ENCODE assay signal across 15 mouse cellular contexts in the genomic region with DNA sequence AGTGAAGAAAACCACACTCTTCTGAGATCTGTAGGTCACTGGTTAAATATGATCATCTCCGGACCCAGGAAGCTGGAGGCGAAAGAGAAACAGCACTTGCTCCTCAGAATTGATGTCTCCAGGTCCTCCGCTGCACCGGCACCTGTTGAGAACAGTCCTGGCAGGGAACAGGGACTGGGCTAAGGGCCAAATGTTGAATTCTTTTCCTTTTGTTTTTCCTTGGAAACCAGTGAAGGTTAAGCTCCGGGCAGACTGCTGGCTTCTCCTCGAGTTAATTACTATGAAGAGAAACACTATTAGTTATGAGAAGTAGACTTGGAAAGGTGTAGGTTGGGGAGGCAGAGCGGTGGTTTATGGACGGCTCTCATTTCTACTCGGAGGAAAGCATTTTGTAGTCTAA.
DNase-seq lines count a peak whose midpoint lies in the region; ATAC-seq lines count a peak whose summit lies in the region.
"Had no signal": no experiment of that assay in that cellular context is flagged by ENCODE, and none has a peak within 500 bp of the region (broad histone marks: within the 10 kb centered on the region; RNA-seq: fewer than 3 reads in every experiment).

No protein-coding gene starts in this region.

- WGBS in lung, embryonic 15.5 days, result 42% methylated on average over 9 of the region's 9 CpGs

- intact Hi-C loops in heart, postnatal 25 days (cut with DNase I), result no loop called here

- H3K4me2 ChIP-seq in lung, embryonic 15.5 days, result no peak overlapping the region

- DNase-seq in heart, adult 11 months, result peak; percentile 53
- no peak for DNase-seq in heart, postnatal 25 days (ENCODE audit: low spot score)
- no peak for DNase-seq in lung, postnatal 36 days
- DNase-seq in cerebellum, adult 8-10 months, result peak; percentile 34
- peak; percentile 44 to 50 for DNase-seq in kidney, postnatal 25 days
- no peak for DNase-seq in layer of hippocampus, adult 8-10 months (ENCODE audit: low spot score in 2 of 2)
- DNase-seq: adrenal gland, adult 8-10 months; heart, adult 18-20 months; heart, postnatal 14 days; layer of hippocampus, adult 9-11 months had no signal

- H3K4me1 ChIP-seq in lung, embryonic 15.5 days, result peaks cover 9% of the 10 kb centered on the region; the same call in 1 of the 2 replicates

- no peaks in the 10 kb centered on the region for H3K9me3 ChIP-seq in lung, embryonic 15.5 days

- H3K4me3 ChIP-seq in lung, embryonic 15.5 days, result no peak overlapping the region
- H3K4me3 ChIP-seq: erythroblast, embryonic 14.5 days had no signal

- no peaks in the 10 kb centered on the region for H3K27me3 ChIP-seq in lung, embryonic 15.5 days
- H3K27me3 ChIP-seq: Patski had no signal

- H3K27ac ChIP-seq in lung, embryonic 15.5 days, result 0 out of 2 replicates have a peak overlapping the region, but pooled peaks have one; percentile 5

- no peak overlapping the region for H3K9ac ChIP-seq in lung, embryonic 15.5 days

- no peak for ATAC-seq in lung, embryonic 15.5 days (ENCODE audit: borderline replicate concordance, extremely low read depth, low FRiP score, low TSS enrichment)
- no peak for ATAC-seq in CD4-positive, CD25-positive, alpha-beta regulatory T cell, adult 4 months
- ATAC-seq: midbrain, embryonic 16.5 days; Patski had no signal

- no peaks in the 10 kb centered on the region for H3K36me3 ChIP-seq in lung, embryonic 15.5 days

Comparison
In these comparisons a context has a peak if more than half of its experiments do, and no peak if none do; other contexts are left out.
1. DNase-seq: peak in heart, adult 11 months (single experiment), cerebellum, adult 8-10 months (single experiment) and kidney, postnatal 25 days (2 of 2); none in heart, postnatal 25 days (single experiment), lung, postnatal 36 days (single experiment) and layer of hippocampus, adult 8-10 months (0 of 2).